Comparison of ENCODE assay signal across 21 mouse cellular contexts in genomic region chr3:105422391-105422790, GRCm38 (mm10). TPM values are rescaled to one million over a fixed set of nuclear protein-coding genes. Genes with fewer than 3 reads are reported as not detected.
A peak's percentile ranks its signal among the peaks of the same experiment; 100 is the strongest.
DNase-seq lines count a peak whose midpoint lies in the region; ATAC-seq and TF ChIP-seq lines count a peak whose summit lies in the region.
"Had no signal": no experiment of that assay in that cellular context is flagged by ENCODE, and none has a peak within 500 bp of the region (broad histone marks: within the 10 kb centered on the region; RNA-seq: fewer than 3 reads in every experiment).

No protein-coding gene starts in this region.

- H3K27me3 ChIP-seq in stomach, postnatal 0 days (ENCODE audit: control insufficient read depth, insufficient read depth, low read length) = no peaks in the 10 kb centered on the region
- H3K27me3 ChIP-seq: forebrain, embryonic 15.5 days; hindbrain, embryonic 15.5 days; liver, embryonic 12.5 days had no signal

- H3K27ac ChIP-seq in gastrocnemius, adult 2 months = no peak overlapping the region
- no peak overlapping the region for H3K27ac ChIP-seq in left cerebral cortex, adult 2 months
- no peak overlapping the region for H3K27ac ChIP-seq in stomach, postnatal 0 days (replicated peaks)
- H3K27ac ChIP-seq: forebrain, embryonic 15.5 days; hindbrain, embryonic 15.5 days; liver, embryonic 12.5 days had no signal

- TF ChIP-seq EP300 in stomach, postnatal 0 days (optimal IDR thresholded peaks at IDR 0.05) = no peak

- no peak overlapping the region for H3K4me3 ChIP-seq in gastrocnemius, adult 2 months
- H3K4me3 ChIP-seq in left cerebral cortex, adult 2 months = no peak overlapping the region
- no peak overlapping the region for H3K4me3 ChIP-seq in stomach, postnatal 0 days (ENCODE audit: low read depth, low read length)
- H3K4me3 ChIP-seq: erythroblast, embryonic 14.5 days; forebrain, embryonic 15.5 days; hindbrain, embryonic 15.5 days; liver, embryonic 12.5 days had no signal

- intact Hi-C loops in gastrocnemius, adult 2 months (cut with DNase I) = no loop called here
- intact Hi-C loops in left cerebral cortex, adult 2 months (cut with DNase I) = no loop called here
- intact Hi-C loops in left cerebral cortex, postnatal 25 days (cut with DNase I) = no loop called here

- no peak for ATAC-seq in stomach, postnatal 0 days (ENCODE audit: low FRiP score, low TSS enrichment)
- ATAC-seq: forebrain, embryonic 15.5 days; liver, embryonic 12.5 days had no signal

- TF ChIP-seq CTCF in gastrocnemius, adult 2 months (IDR thresholded peaks at IDR 0.05) = peak; percentile 16; the same call in 1 of the 2 replicates
- peak; percentile 24 for TF ChIP-seq CTCF in left cerebral cortex, adult 2 months (IDR thresholded peaks at IDR 0.05)
- peak; percentile 33; the same call in 1 of the 2 replicates for TF ChIP-seq CTCF in stomach, postnatal 0 days (IDR thresholded peaks at IDR 0.05; ENCODE audit: low read depth)

- H3K4me2 ChIP-seq in stomach, postnatal 0 days (replicated peaks; ENCODE audit: low read depth) = no peak overlapping the region
- H3K4me2 ChIP-seq: forebrain, embryonic 15.5 days; hindbrain, embryonic 15.5 days; liver, embryonic 12.5 days had no signal

- H3K9ac ChIP-seq in stomach, postnatal 0 days (ENCODE audit: low read length) = no peak overlapping the region
- H3K9ac ChIP-seq: forebrain, embryonic 15.5 days; hindbrain, embryonic 15.5 days; liver, embryonic 12.5 days had no signal

- DNase-seq in gastrocnemius, adult 2 months = no peak
- DNase-seq in gastrocnemius, postnatal 4 days (ENCODE audit: low spot score in 2 of 2) = no peak
- DNase-seq in left cerebral cortex, adult 2 months (ENCODE audit: extremely low spot score in 1 of 2, low spot score in 2 of 2) = no peak
- DNase-seq in left cerebral cortex, postnatal 25 days (ENCODE audit: low spot score in 2 of 2) = no peak
- peak; percentile 1 for DNase-seq in thymus, postnatal 25 days
- no peak for DNase-seq in thymus, postnatal 10 days (ENCODE audit: low spot score in 2 of 2)
- DNase-seq in stomach, postnatal 0 days (ENCODE audit: low spot score) = no peak
- no peak for DNase-seq in spleen, postnatal 4 days (ENCODE audit: low spot score in 2 of 2)
- DNase-seq: adrenal gland, postnatal 10 days; cerebellum, adult 18-20 months; heart, adult 18-20 months; heart, postnatal 10 days; kidney, adult 9 months; kidney, postnatal 4 days; layer of hippocampus, postnatal 36 days; left cerebral cortex, postnatal 4 days; right cerebral cortex, postnatal 14 days had no signal

- H3K9me3 ChIP-seq in stomach, postnatal 0 days (ENCODE audit: control insufficient read depth, low read length) = no peaks in the 10 kb centered on the region
- H3K9me3 ChIP-seq: forebrain, embryonic 15.5 days; liver, embryonic 12.5 days had no signal

- no peaks in the 10 kb centered on the region for H3K4me1 ChIP-seq in stomach, postnatal 0 days (replicated peaks; ENCODE audit: control insufficient read depth, insufficient read depth)
- H3K4me1 ChIP-seq: forebrain, embryonic 15.5 days; hindbrain, embryonic 15.5 days; liver, embryonic 12.5 days had no signal

- H3K36me3 ChIP-seq in stomach, postnatal 0 days (ENCODE audit: control insufficient read depth, insufficient read depth, low read length) = no peaks in the 10 kb centered on the region
- H3K36me3 ChIP-seq: forebrain, embryonic 15.5 days; hindbrain, embryonic 15.5 days; liver, embryonic 12.5 days had no signal

RNA-seq across cellular contexts. Expression of gene Kcnd3, which starts 29.7 kb away (rescaled TPM):
- total RNA-seq in gastrocnemius, adult 2 months (2021) = under 1 TPM; 0.05 to 0.08 TPM
- under 1 TPM; 0.70 to 0.88 TPM for total RNA-seq in gastrocnemius, postnatal 4 days (2021)
- total RNA-seq in left cerebral cortex, adult 2 months (2021) = 10 to 100 TPM; 60.0 to 62.0 TPM
- total RNA-seq in left cerebral cortex, postnatal 25 days (2021) = 10 to 100 TPM; 49.4 to 55.7 TPM
- polyA plus RNA-seq in stomach, postnatal 0 days (2015; fragmentation: Nextera tagmentation; extraction: Ambion mirVana) = 2.4 and 2.7 TPM in 2 replicates
- polyA plus RNA-seq: erythroblast, embryonic 14.5 days had no signal

Comparison
In these comparisons a context has a peak if more than half of its experiments do, and no peak if none do; other contexts are left out.
1. RNA of gene Kcnd3, which starts 29.7 kb away (total RNA-seq): 60.0 to 62.0 TPM in left cerebral cortex, adult 2 months and 49.4 to 55.7 TPM in left cerebral cortex, postnatal 25 days; 0.70 to 0.88 TPM in gastrocnemius, postnatal 4 days and 0.05 to 0.08 TPM in gastrocnemius, adult 2 months; every median in the first group is over 10 times any median in the second.
2. Peak in every context shown above with its lines, with median percentiles within 50 percentile points of each other: CTCF ChIP-seq.